Mouse (Mus musculus): ENCODE measurements around the gene Tspan15.

The Tspan15 gene

GRCm38 (mm10) chr10:62186882-62187281 lies 44.2 kb downstream of the Tspan15 start:
- DNase-seq = no peak

DNA sequence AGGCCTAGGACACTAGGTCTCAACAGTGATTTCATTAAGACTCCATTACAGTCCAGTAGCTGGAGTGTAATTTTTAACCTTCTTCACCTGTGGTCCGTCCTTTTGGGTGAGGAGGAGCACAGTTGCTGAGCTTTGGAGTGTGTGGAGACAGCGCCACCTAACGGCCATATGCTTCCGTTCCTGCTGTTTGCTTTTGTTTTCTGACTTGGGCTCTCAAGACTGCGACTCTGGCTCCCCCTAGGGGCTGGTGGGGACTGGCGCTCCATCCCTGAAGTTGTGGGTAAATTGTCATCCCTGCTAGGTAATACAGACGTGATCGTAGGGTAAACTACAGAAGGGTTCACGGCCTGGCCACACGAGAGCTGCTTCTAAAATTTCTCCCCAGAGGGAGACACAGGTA lies 48.0 kb downstream of the Tspan15 start:
- peak; percentile 91 for DNase-seq

- DNase-seq = no peak
Measured at GRCm38 (mm10) chr10:62182471-62183014, 48.5 kb downstream of the Tspan15 start.

GRCm38 (mm10) chr10:62181701-62182100 lies 49.4 kb downstream of the Tspan15 start:
- DNase-seq = no peak

GRCm38 (mm10) chr10:62179944-62180343 lies 51.1 kb downstream of the Tspan15 start:
- DNase-seq = no peak

GRCm38 (mm10) chr10:62174533-62175313 lies 56.3 kb downstream of the Tspan15 start:
- no peak for DNase-seq

- no peak for DNase-seq
Measured at GRCm38 (mm10) chr10:62173941-62174448, 57.1 kb downstream of the Tspan15 start.

DNA sequence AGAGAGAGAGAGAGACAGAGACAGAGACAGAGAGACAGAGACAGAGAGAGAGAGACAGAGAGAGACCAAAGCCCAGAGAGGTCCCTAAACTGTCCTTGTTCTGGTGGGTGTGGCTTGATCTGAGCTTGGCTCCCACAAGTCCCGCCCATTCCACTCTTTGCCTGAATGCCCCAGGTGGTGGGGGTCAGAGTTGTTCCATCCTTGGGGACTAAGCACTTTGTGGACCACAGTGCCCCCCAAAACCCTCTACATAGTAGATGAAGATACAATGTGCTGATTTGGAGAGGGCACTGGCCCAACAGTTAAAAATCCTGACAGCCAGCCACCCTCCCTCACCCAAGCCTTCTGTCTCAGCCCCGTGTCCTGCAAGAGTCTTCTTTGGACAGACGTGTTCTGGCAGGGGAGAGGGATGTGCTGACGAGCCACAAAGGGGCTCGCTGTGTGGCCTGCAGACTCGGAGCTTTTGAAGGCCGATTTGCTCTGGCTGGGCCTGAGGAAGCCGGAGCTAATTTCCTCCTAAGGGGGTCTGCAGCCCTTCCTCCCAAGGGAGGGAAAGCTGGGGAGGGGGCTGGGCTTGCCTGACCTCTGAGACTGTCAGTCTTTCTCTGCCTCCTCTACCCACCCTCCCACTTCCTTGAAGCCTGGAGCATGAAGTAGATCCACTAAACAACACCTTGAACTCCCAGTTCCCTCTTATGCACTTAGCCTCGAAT lies 58.1 kb downstream of the Tspan15 start:
- DNase-seq = no peak

- DNase-seq = no peak
Measured at GRCm38 (mm10) chr10:62162410-62162809, 68.6 kb downstream of the Tspan15 start.

GRCm38 (mm10) chr10:62149929-62150328 lies 81.1 kb downstream of the Tspan15 start:
- DNase-seq = no peak

- no peak for DNase-seq
Measured at GRCm38 (mm10) chr10:62147466-62148248, 83.4 kb downstream of the Tspan15 start.

DNA sequence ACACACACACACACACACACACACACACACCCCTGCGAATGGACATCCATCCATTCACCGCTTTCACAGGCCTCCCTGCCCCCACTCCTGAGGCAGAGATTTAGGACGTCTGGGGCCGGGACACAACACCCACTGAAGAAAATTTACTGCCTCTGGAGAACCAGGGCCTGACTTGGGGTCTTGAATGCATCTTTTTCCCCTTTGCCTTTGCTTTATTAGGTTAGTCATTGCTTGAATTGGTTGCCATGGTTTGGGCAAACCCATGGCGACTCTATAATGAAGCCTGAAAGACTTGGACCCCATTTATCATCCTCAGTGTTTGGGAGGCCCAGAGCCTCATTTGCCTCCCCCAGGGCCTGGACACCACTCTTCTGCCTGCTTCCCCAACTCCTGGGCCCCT lies 85.1 kb downstream of the Tspan15 start:
- DNase-seq = no peak

DNA sequence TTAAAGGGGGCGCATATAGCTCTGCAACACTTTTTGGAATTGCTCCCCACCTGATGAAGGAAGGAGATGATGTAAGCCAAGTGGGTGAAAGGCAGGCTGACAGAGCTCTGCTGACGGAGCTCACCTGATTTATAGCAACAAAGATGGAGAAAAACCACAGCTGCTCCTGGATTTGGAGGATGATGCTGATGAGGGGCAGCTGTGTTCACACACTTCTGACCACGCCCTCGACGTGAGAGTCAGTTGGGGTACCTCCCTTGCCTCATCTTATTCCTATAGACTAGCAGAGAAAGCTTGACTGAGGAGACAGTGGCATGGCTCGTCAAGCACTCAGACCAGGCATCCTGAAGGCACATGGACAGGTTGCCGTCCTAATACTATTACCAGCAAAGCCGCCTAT lies 87.2 kb downstream of the Tspan15 start, which contains the start of gene Fam241b:
Gene Fam241b (minus strand): TSS at position 101 of the 400 bp plus-strand sequence.
- no peak for DNase-seq

DNA sequence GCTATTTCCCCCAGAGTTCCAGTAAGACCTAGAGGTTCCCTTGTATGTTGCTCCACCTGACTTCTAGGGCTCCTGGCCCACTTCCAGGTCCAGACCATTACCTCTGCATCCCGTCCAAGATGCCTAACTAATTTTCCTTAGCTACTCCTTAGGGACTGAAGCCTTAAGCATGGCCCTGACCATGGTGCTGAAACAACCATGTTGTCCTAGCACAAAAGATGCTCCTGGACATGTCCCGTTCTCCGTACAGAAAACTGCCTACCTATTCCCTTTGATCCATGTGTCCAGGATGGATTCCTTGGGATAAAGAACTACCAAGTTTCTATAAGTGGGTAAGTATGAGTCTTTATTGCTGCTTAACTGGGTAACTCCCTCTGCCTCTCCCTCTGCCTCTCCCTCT lies 93.0 kb downstream of the Tspan15 start:
- no peak for DNase-seq

GRCm38 (mm10) chr10:62137150-62137549 lies 93.9 kb downstream of the Tspan15 start:
- DNase-seq = no peak

DNA sequence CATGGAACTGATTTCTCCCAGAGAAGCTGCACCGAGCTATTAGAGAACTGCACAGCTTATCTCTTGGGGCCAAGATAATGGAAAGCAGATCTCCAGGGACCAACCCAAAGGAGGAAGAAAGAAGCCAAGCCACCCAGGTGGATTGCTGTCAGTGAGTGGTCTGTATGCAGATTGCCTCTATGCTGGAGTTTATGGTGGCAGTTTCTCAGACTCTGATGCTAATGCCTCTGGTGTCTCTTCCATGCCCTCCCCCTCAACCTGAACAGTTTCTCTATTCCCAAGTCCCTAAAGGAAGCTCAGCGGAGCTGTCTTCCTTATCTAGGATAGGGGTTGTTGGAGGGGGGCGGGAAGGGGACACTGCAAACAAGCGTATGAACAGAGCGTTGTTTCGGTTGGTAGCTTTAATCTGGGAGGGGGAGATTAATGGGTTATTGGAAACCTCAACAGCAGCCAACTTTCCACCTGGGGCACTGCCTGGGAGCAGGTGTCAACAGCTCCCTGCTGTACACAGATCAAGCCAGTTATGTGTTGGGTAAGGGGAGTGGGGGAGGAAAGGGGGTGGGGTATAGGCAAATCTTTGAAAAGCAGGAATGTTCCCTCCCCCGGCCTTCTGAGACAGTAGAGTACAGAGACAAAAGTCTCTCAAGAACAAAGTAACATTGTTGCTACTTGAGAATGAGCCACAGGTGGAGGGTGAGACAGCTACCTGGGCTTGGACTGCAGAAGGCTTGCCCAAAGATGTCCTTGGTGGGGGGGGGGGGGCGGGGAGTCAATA lies 95.2 kb downstream of the Tspan15 start:
- no peak for DNase-seq
